Mouse (Mus musculus) CH12.LX (cell line): ENCODE data around the gene Slamf8.

Experiments used
- CTCF ChIP-seq, 2 experiments: IDR thresholded peaks in 1 of 2; conservative IDR thresholded peaks in 1 of 2; 2 replicates each; pipeline ENCODE4 v1.5.1; 2011 to 2012; ENCODE audit warnings: low read depth in 2 of 2, low read length in 2 of 2, improper control_type of control experiment in 1 of 2, inconsistent platforms in 1 of 2, mild to moderate bottlenecking in 1 of 2, moderate library complexity in 1 of 2
- HCFC1 ChIP-seq: IDR thresholded peaks from 2 replicates; pipeline ENCODE4 v1.6.1; 2012; ENCODE audit warnings: low read depth, mild to moderate bottlenecking, inconsistent platforms, low read length, improper control_type of control experiment
- KAT2A ChIP-seq: IDR thresholded peaks from 2 replicates; pipeline ENCODE4 v1.6.1; 2012; ENCODE audit warnings: low read length, improper control_type of control experiment, inconsistent platforms; ENCODE audit not compliant: insufficient replicate concordance

- TF ChIP-seq CTCF (conservative IDR thresholded peaks at IDR 0.05 in 1 of 2, IDR thresholded peaks at IDR 0.05 in 1 of 2; ENCODE audit: low read depth in 2 of 2, low read length in 2 of 2) (no peak), HCFC1 (no peak), KAT2A (no peak)
Measured at GRCm38 (mm10) chr1:172617365-172618076, 27.2 kb upstream of the Slamf8 start.
